Mouse (Mus musculus) thymus, adult 2 months (tissue): ENCODE results near the gene Cyp1a2.

ENCODE experiments used
- CTCF ChIP-seq: fragments of 200-500 bp; IDR thresholded peaks from 2 replicates; pipeline ENCODE4 v1.5.1; 2012; ENCODE audit warnings: mild to moderate bottlenecking, control low read depth, low read length, moderate library complexity, borderline replicate concordance; ENCODE audit not compliant: control insufficient read depth, poor library complexity, insufficient read depth; ENCODE audit errors: extremely low read depth
- POLR2A ChIP-seq: fragments of 200-500 bp; IDR thresholded peaks from 2 replicates; pipeline ENCODE4 v1.6.1; 2012; ENCODE audit warnings: mild to moderate bottlenecking, low read length, control low read depth, moderate library complexity; ENCODE audit not compliant: control insufficient read depth, poor library complexity, insufficient read depth; ENCODE audit errors: extremely low read depth

DNA sequence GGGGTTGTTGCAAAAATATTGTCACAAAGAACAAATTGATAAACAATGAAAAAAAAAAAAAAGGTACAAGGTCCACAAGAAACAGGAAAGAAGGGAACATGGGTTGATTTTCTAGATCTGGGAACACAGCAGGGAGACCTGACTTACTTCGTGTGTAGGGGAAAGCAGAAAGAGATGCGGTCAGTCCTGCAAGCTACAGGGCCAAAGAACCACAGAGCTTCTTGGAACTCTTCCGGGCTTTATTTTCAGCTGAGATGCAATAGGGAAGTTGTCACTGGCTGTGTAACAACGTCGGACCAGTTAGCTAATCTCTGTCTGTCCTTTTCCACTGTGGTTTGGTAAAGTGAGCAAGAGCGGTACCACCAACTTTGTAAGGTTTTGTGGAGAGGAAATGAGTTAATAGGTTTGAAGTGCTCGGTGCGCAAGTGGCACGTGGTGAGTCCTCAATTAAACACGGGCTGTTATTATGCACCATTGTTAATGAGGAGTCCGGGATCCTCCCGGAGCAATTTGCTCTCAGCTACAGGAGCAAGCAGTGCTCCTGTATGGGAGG lies 36.9 kb downstream of the Cyp1a2 start:
- TF ChIP-seq CTCF (no peak), POLR2A (no peak)
